Mouse (Mus musculus) lung, adult 2 months (tissue): ENCODE measurements at regions not wholly inside any gene's neighbourhood (a gene's known extent, or its start where the extent isn't known, plus 50 kb on each side); places are given as distances from the start of the nearest gene placed in this dataset.
"Not testable (repeated sequence)": the region's sequence is repeated elsewhere in the genome, so short reads cannot be mapped to it uniquely, and the experiment has no call there.

ENCODE experiments used
- DNase-seq: peaks from one replicate; pipeline ENCODE4 v3.0.0; 2022
- H3K4me1 ChIP-seq: fragments of 200-500 bp; 2 replicates; pipeline ENCODE4 v1.6.1; 2011; ENCODE audit warnings: low read length; ENCODE audit not compliant: control insufficient read depth, insufficient read depth
- H3K4me3 ChIP-seq: fragments of 200-500 bp; replicated peaks from 2 replicates; pipeline ENCODE3; 2011; ENCODE audit warnings: low read depth, mild to moderate bottlenecking, control low read depth, low read length; ENCODE audit errors: extremely low read depth
- CTCF ChIP-seq: fragments of 200-500 bp; IDR thresholded peaks from 2 replicates; pipeline ENCODE4 v1.5.1; 2011; ENCODE audit warnings: mild to moderate bottlenecking, low read length, control low read depth; ENCODE audit not compliant: insufficient read depth
- POLR2A ChIP-seq: fragments of 200-500 bp; IDR thresholded peaks from 2 replicates; pipeline ENCODE4 v1.6.1; 2011; ENCODE audit warnings: low read depth, mild to moderate bottlenecking, control low read depth, low read length, borderline replicate concordance; ENCODE audit errors: extremely low read depth
- WGBS: fragments of 180-500 bp; shearing (Covaris S2); methylation state at CpG from one replicate; pipeline ENCODE4 v1.1.7; 2018; 5-methylcytosine and 5-hydroxymethylcytosine counted together

- H3K4me3 ChIP-seq, result no peak overlapping the region
- TF ChIP-seq POLR2A (no peak), CTCF (no peak)
- DNase-seq, result no peak
- peaks cover 2% of the 10 kb centered on the region; the same call in 1 of the 2 replicates for H3K4me1 ChIP-seq
- 57% methylated on average over 2 of the region's 2 CpGs for WGBS
Measured at GRCm38 (mm10) chr3:18482006-18482405, 533.8 kb downstream of the Cypt12 start.

GRCm38 (mm10) chr3:18488886-18489285, 540.7 kb downstream of the Cypt12 start:
- WGBS, result 78% methylated on average over 2 of the region's 2 CpGs
- Histone ChIP-seq H3K4me3 (no peak overlapping the region), H3K4me1 (no peaks in the 10 kb centered on the region)
- DNase-seq, result no peak
- TF ChIP-seq POLR2A (no peak), CTCF (no peak)

GRCm38 (mm10) chr3:18522562-18522961, 574.4 kb downstream of the Cypt12 start:
- 61% methylated on average over 3 of the region's 3 CpGs for WGBS
- TF ChIP-seq CTCF (no peak), POLR2A (no peak)

DNA sequence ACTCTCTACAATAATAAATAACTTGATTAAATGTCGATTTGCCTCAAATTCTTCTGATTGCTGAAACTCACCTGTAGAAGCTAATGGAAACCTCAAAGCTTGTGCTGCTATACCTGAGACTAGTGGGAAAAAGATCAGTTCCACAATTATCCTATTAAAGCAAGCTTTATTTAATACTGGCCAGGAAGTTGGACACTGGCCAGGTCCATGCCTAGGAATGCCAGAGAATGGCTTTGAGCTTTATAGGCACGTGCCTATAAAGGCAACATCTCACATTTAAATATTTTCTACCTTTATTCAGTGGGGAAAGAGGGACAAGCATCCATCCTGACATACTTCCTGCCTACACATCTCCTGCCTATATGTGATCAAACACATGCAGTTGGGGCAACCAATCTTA, 575.8 kb downstream of the Cypt12 start:
- no peak for DNase-seq
- H3K4me1 ChIP-seq, result no peaks in the 10 kb centered on the region
- 60% methylated on average over 2 of the region's 2 CpGs for WGBS
- TF ChIP-seq CTCF (no peak), POLR2A (no peak)
- H3K4me3 ChIP-seq, result no peak overlapping the region

More at GRCm38 (mm10) chr3:18522562-18522961, 574.4 kb downstream of the Cypt12 start:
- DNase-seq, result no peak
- H3K4me3 ChIP-seq, result no peak overlapping the region
- H3K4me1 ChIP-seq, result no peaks in the 10 kb centered on the region

DNA sequence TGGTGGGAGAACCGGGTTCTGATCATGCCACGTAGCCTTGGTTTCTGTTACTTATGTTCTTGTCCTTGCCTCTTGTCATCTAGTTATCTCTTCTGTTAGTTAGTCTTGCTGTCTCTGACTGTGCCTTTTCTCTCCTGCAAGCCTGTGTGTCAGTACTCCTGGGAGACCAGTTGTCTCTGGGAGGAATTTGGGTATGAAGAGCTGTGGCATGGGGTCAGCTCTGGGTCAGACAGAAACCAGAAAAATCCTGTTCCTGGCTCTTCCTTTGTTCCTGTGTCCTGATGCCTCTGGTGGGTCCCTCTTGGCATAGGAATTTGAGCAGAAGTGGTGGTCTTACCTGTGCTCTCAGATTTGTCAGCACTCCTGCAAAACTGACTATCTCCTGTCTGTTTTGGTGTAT, 609.0 kb downstream of the Cypt12 start:
- no peak for TF ChIP-seq POLR2A
- no peak for TF ChIP-seq CTCF
- H3K4me1 ChIP-seq, result no peaks in the 10 kb centered on the region
- 95% methylated on average over 2 of the region's 2 CpGs for WGBS

GRCm38 (mm10) chr3:18560282-18560785, 612.1 kb downstream of the Cypt12 start:
- TF ChIP-seq POLR2A (no peak), CTCF (no peak)
- no peak for DNase-seq
- Histone ChIP-seq H3K4me3 (no peak overlapping the region), H3K4me1 (no peaks in the 10 kb centered on the region)
- 52% methylated on average over 4 of the region's 4 CpGs for WGBS

More for the DNA sequence above, 609.0 kb downstream of the Cypt12 start:
- no peak for DNase-seq
- no peak overlapping the region for H3K4me3 ChIP-seq

GRCm38 (mm10) chr3:18580911-18581626, 632.9 kb downstream of the Cypt12 start:
- H3K4me1 ChIP-seq, H3K4me3 ChIP-seq, DNase-seq: not testable (repeated sequence)
- 71% methylated on average over 12 of the region's 12 CpGs for WGBS

DNA sequence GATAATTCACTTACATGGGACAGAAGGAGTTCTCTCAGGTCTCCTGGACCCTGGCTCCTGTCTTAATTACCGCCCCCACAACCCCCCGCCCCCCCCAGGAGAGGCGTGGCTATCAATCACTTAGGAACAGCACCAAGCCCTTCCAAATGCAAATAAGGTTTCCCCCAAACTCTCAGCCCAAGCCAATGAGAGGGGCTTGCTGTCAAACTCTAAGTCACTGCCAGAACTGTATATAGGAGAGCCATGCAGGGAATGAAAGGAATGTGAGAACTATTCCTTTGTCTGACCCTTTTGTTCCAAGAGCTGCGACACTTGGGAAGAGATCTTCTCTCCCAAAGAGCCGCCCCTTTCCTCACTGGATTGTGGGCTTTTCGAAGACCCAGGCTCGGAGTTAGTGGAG, 672.4 kb downstream of the Cypt12 start:
- peaks cover 11% of the 10 kb centered on the region for H3K4me1 ChIP-seq
- TF ChIP-seq POLR2A, result no peak
- TF ChIP-seq CTCF, result no peak
- DNase-seq, result no peak
- no peak overlapping the region for H3K4me3 ChIP-seq
- 48% methylated on average over 7 of the region's 7 CpGs for WGBS

- WGBS, result under 1% methylated on average over 4 of the region's 4 CpGs
- TF ChIP-seq CTCF (peak; percentile 71), POLR2A (no peak)
- peak; percentile 27 for DNase-seq
Measured at GRCm38 (mm10) chr3:18623831-18624304, 675.7 kb downstream of the Cypt12 start.

More at GRCm38 (mm10) chr3:18623831-18624304, 675.7 kb downstream of the Cypt12 start:
- Histone ChIP-seq H3K4me1 (peaks cover 11% of the 10 kb centered on the region), H3K4me3 (no peak overlapping the region)
